Mouse (Mus musculus) frontal cortex, adult (tissue): ENCODE measurements at regions not wholly inside any gene's neighbourhood (a gene's known extent, or its start where the extent isn't known, plus 50 kb on each side); places are given as distances from the start of the nearest gene placed in this dataset.

Experiments
- ATAC-seq: cut with Nextera tagmentation; 2 replicates; pipeline ENCODE4 v1.9.2; 2017; ENCODE audit warnings: mild to moderate bottlenecking, moderate library complexity, mixed read lengths; ENCODE audit not compliant: low TSS enrichment

- no peak for ATAC-seq
Observed at GRCm38 (mm10) chr4:83166867-83167814, 115.0 kb upstream of the Frem1 start.

DNA sequence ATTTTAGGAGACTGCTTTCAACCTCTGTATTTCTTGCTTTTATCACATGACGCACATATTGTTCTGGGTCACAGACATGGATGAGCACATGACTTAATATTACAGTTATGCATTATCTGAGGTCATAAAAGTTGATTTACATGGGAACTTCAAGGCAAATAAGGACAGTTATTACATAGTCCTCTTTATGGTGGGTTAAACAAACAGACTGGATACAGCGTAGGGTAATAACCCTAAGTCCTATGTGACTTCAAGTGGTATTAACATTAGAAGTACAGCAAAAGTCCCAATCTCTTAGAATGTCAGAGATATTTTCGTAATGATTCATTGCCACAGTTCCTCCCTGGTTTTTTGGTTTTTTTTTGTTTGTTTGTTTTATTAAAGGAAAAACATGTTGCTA is 94.6 kb upstream of the Frem1 start:
- no peak for ATAC-seq

- no peak for ATAC-seq
Observed at GRCm38 (mm10) chr4:83145738-83146217, 93.6 kb upstream of the Frem1 start.

DNA sequence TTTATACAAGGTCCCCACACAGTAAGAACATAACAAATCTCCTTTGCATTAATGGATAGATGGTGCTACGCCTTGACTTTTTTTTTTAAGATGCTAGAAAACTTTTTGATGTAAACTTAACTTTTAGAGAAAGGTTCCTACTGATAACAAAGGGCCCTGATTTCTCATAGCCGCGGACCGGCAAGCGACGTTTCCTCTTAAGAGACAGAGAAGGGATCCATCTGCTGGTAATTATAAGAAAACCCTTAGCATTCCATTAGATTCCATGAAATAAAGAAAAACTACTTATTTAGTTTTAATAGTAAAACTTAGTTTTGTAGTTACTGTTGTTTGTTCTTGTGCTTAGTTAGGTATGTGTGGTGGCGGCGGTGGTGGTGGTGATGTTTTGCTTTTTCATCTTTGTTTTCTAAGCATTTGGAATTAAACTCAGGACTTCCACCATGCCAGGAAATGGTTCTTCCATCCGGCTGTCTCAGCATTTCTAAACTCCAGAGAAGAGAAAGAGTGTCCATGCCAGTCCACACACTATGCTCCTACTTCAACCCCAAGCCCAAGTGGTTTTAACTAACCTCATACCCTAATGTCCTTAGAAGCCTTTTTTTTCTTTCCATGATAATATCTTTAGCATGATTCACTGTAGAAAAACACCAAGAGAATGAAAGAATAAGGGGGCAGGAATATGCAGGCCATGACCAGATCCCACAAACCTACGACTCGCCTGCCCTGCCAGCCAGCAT is 92.8 kb upstream of the Frem1 start:
- ATAC-seq, result no peak

GRCm38 (mm10) chr4:83141736-83142135 is 89.6 kb upstream of the Frem1 start:
- no peak for ATAC-seq

- ATAC-seq, result no peak
Observed at GRCm38 (mm10) chr4:83122668-83123005, 70.5 kb upstream of the Frem1 start.

DNA sequence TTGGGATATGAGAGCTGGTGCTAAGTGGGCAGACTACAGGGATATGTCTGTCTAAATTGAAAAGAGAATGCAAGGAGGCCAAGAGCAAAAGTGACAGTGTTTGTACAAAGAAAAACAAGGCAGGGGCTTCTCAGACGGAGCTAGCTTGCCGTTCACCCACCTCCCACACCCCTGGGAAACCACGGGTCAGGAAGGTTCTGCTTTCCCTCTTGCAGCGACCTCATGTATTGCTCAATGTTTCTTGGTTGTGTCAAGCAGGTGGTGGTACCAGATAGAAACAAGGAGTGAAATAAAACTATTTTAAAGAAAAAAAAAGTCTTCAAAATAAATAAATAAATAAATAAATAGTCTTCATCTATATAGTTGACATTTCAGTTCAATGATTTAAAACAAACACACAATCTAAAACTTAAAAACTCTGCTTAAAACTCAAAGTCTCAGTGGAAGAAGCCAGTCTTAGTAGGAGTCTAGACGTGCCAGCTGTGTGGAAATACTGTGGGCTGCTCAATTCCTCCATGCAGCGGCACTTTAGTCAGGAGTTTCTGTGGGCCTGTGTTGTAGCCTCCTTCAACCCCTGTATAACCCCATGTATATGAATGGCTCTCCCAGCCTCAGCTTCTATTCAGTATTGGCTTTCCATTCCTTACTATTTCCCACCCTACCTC is 70.0 kb upstream of the Frem1 start:
- no peak for ATAC-seq

- ATAC-seq, result no peak
Observed at GRCm38 (mm10) chr4:83108659-83108967, 56.5 kb upstream of the Frem1 start.

GRCm38 (mm10) chr4:83107958-83108658 is 56.0 kb upstream of the Frem1 start:
- ATAC-seq, result no peak

- ATAC-seq, result no peak
Observed at GRCm38 (mm10) chr4:83107161-83107560, 55.0 kb upstream of the Frem1 start.

DNA sequence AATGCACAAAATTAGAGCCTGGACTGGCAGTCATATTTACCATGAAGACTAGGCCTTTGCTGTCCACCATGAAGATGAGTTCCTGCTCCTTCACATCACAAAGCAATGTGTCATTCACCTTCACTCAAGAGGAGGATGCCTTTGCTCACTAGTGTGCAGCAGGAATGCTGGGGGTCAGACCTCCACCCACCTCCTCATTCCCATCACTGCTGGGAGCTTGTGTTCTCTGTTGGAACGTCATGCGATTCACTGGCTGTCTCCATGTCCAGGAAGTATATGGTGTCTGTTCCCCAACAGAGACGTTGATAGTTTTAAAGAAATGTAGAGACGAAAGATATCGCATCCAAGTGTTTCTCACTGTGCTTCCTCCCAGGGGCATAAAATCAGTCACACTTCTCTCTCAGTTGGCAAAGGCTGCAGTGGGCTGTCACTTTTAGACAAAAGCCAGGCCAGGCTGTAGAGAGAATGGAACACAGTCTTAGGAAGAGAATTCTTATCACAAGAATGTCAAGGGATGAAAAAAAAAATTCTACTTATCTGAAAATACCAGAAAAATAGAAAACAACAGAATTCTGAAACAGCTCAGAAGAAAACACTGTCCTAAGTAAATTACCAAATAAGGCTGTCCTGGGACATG is 52.0 kb upstream of the Frem1 start:
- no peak for ATAC-seq

- ATAC-seq, result peak; percentile 97
Observed at GRCm38 (mm10) chr4:83102893-83103292, 50.8 kb upstream of the Frem1 start.

DNA sequence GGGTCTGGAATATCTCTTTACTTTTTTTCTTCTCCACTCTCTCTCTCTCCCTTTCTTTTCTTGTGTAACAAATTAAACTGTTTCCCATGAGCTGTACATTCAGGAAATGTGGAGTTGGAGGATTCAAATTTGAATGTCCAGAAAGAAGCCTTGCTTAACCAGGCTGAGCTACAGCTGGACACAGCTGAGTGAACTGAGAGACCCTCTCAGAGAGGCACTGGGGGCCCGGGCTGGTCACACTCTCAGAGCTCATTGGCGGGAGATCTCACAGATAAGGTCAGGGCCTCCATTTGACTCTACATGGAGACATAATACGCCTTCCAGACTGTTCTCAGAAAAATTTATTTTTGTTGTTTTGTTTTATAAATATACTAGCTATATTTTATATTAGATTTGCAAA is 49.9 kb upstream of the Frem1 start:
- no peak for ATAC-seq
